Mouse (Mus musculus): ENCODE results near the gene Cdh16.

DNA sequence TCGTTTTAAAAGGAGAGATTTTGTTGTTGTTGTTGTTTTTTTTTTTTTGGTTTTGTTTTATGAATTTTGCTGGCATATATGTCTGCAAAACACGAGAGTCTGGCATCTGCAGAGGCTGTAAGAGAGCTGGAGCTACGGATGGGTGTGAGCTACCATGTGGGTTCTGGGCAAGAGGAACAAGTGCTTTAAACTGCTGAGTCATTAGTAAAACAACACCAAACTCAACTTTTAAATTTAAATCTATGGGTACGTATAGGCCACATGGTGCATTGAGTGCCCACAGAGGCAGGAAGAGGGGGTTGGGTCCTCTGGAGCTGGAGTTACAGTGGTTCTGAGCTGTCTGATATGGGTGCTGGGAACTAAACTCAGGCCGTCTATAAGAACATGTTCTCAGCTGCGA lies 13.8 kb upstream of the Cdh16 start:
- TF ChIP-seq ZC3H11A (IDR thresholded peaks at IDR 0.05; ENCODE audit: borderline replicate concordance, low read depth, low read length) (no peak), HCFC1 (IDR thresholded peaks at IDR 0.05; ENCODE audit: borderline replicate concordance, insufficient read depth, low read length) (no peak), ZNF384 (IDR thresholded peaks at IDR 0.05; ENCODE audit: low read depth, low read length) (no peak), MAFK (IDR thresholded peaks at IDR 0.05; ENCODE audit: insufficient read depth, low read depth, low read length) (0 out of 2 replicates have a peak, but pooled peaks have one; percentile 29), CHD2 (IDR thresholded peaks at IDR 0.05; ENCODE audit: low read depth, low read length) (no peak)
